Mouse (Mus musculus) olfactory bulb, adult 2 months (tissue): ENCODE results near the gene 2510002D24Rik. TPM values are rescaled to one million over a fixed set of nuclear protein-coding genes. Genes with fewer than 3 reads are reported as not detected.
"Not testable (repeated sequence)": the region's sequence is repeated elsewhere in the genome, so short reads cannot be mapped to it uniquely, and the experiment has no call there.

ENCODE experiments used
- H3K27ac ChIP-seq: fragments of 200-500 bp; 2 replicates; pipeline ENCODE4 v1.5.1; 2012; ENCODE audit warnings: low read depth, low read length; ENCODE audit not compliant: insufficient read depth
- H3K4me1 ChIP-seq: fragments of 200-500 bp; 2 replicates; pipeline ENCODE4 v1.6.1; 2012; ENCODE audit warnings: low read length; ENCODE audit not compliant: control insufficient read depth, insufficient read depth
- H3K4me3 ChIP-seq: fragments of 200-500 bp; 2 replicates; pipeline ENCODE4 v1.5.1; 2012; ENCODE audit warnings: mild to moderate bottlenecking, low read depth, low read length, moderate library complexity; ENCODE audit not compliant: insufficient read depth
- CTCF ChIP-seq: fragments of 200-500 bp; IDR thresholded peaks from 2 replicates; pipeline ENCODE4 v1.5.1; 2012; ENCODE audit warnings: low read depth, mild to moderate bottlenecking, low read length, moderate library complexity; ENCODE audit not compliant: insufficient read depth
- POLR2A ChIP-seq: fragments of 200-500 bp; IDR thresholded peaks from 2 replicates; pipeline ENCODE4 v1.6.1; 2012; ENCODE audit warnings: mild to moderate bottlenecking, low read depth, low read length, moderate library complexity; ENCODE audit not compliant: insufficient read depth
- WGBS: fragments of 180-500 bp; shearing (Covaris S2); methylation state at CpG from one replicate; pipeline ENCODE4 v1.1.7; 2018; 5-methylcytosine and 5-hydroxymethylcytosine counted together
- polyA plus RNA-seq: library from polyadenylated mRNA; stranded (reverse); fragments of >200 nt; gene quantifications from 2 replicates; pipeline ENCODE4 v1.2.4, GENCODE M21; 2012; ENCODE audit warnings: low replicate concordance; ENCODE audit not compliant: missing spikeins, insufficient read depth, insufficient read length

2510002D24Rik gene
- polyA plus RNA-seq, 1 experiment, result not detected

DNA sequence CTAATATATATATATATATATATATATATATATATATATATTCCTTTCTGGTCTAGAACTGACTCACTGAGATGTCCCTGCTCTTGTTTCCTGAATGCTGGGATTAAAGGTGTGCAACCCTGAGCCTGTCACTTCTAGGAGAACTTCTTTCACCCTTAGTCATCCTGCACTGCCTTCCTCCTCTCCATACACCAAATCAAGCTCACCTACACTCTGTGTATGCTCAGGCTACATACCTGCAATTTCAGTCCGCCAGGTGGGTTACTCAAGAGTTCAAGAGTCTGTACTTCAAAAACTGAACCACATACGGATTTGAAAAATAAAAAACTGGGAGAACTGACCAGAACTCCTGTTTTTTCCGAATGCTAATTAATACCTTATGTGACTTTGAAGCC is 308 bp upstream of the 2510002D24Rik start:
- H3K27ac ChIP-seq, result no peak overlapping the region
- H3K4me1 ChIP-seq, result no peaks in the 10 kb centered on the region
- WGBS, result 27% methylated on average over 3 of the region's 3 CpGs
- H3K4me3 ChIP-seq, result peak overlapping the region; percentile 61
- TF ChIP-seq CTCF, result no peak
- no peak for TF ChIP-seq POLR2A

DNA sequence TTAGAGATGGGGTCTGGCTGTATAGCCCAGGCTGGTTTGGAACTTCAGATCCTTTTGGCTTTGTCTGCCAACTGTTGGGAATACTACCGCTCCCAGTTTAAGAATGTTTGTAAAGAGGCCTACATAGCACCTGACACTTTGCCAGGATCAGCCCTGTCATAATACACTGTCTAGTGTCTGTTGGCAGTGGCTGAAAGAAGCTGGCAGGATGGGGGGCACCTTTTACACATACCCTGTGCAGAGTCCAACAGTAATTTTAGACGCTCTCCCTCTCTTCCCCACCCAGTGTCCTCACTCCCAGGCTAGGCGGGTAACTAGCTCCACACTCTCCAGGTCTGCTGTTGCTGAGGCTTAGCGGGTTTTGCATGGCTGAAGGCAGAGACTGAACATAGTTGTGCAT is 2.0 kb downstream of the 2510002D24Rik start:
- WGBS, result 80% methylated on average over 4 of the region's 4 CpGs
- no peak overlapping the region for H3K4me3 ChIP-seq
- no peak overlapping the region for H3K27ac ChIP-seq
- TF ChIP-seq CTCF (no peak), POLR2A (no peak)
- no peaks in the 10 kb centered on the region for H3K4me1 ChIP-seq

DNA sequence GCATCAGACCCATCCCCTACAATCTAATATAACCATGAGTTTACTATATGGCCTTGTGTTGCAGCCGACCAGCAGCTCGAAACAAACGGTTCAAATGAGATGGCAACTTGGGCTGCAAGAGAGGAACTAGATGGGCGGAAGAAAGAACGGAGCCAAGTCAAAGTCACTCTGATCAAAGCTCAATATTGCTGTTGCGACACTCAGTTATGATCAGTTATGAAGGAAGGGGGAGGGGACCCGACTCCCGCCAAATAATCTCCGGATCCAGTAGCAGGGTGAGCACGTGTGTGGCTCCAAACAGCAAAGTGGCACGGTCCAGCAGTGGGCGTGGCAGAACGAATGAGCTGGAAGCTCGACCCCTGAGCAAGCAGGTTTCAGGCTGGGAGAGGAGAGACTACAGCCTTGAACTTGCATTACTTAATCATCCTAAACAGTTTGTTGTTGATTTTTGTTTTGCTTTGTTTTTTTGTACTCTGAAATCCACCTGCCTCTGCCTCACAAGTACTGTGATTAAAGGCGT is 10.0 kb downstream of the 2510002D24Rik start:
- Histone ChIP-seq H3K4me1 (no peaks in the 10 kb centered on the region), H3K27ac (no peak overlapping the region), H3K4me3 (no peak overlapping the region)
- TF ChIP-seq CTCF, result no peak
- no peak for TF ChIP-seq POLR2A
- 89% methylated on average over 15 of the region's 15 CpGs for WGBS

DNA sequence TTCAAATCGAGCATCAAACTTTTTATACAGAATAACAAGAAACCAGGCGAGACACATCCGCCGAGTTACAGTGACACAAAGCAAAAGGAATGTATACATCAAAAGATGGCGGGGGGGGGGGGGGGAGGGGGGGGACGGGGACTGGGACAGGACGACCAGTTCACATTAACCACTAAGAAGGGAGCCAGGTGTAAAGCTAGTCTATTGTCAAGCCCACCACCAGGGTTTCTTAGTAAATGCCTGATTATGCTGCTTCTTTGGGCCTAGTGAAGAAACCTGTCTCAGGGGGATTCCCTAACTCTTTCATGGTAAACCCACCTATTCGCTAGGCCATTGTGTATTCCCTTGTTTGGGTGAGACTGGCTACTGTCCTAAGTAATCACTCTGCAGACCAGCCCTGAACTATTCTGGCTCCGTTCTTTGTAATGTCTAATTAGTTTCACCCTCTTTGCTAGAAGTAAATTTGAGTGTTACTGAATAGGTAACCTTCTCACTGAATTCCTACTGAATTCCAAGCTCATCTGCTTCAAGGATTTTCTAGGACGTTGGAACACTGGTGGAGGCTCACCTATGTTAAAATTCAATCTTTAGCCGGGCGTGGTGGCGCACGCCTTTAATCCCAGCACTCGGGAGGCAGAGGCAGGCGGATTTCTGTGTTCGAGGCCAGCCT is 13.3 kb downstream of the 2510002D24Rik start:
- 88% methylated on average over 17 of the region's 17 CpGs for WGBS
- not testable (repeated sequence) for H3K4me3 ChIP-seq, H3K27ac ChIP-seq, H3K4me1 ChIP-seq

DNA sequence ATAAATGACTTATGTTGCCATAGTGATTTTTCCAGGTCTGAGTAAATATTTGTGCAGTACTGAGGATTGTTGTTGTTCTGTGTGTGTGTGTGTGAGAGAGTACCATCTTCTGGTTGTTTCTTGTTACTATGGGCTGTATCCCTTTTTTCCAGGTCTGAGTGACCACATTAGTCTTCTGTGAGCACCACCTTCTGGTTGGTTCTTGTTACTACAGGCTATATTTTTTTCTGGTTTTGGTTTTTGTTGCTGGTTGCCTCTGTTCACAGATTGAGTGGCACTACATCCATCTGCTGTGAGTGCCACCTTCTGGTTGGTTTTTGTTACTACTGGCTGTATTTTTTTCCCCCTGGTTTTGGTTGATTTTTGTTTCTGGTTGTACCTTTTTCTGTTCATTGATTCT is 22.2 kb downstream of the 2510002D24Rik start:
- H3K4me3 ChIP-seq, result no peak overlapping the region
- H3K4me1 ChIP-seq, result no peaks in the 10 kb centered on the region
- H3K27ac ChIP-seq, result no peak overlapping the region
- no peak for TF ChIP-seq POLR2A
- no peak for TF ChIP-seq CTCF

DNA sequence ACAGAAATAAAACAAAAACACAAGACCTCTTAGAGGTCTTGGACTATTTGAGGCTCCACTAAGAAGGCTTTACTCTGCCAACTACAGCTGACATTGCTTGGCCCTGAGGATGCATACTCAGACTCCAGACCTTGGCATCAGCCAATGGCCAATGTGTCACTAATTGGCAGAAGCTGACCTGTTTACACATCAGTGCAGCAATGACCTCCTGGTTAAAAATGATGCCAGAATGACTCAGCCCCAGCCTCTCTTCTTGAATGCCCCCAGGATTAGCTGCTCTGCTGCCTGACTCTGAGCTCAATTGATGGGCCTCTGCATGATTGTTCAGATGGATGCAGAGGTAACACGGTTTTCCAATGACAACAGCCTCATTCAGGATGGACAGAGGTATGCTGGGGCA is 23.8 kb downstream of the 2510002D24Rik start:
- no peaks in the 10 kb centered on the region for H3K4me1 ChIP-seq
- TF ChIP-seq POLR2A (no peak), CTCF (no peak)
- no peak overlapping the region for H3K4me3 ChIP-seq
- H3K27ac ChIP-seq, result no peak overlapping the region
- 40% methylated on average over 1 of the region's 1 CpGs for WGBS

DNA sequence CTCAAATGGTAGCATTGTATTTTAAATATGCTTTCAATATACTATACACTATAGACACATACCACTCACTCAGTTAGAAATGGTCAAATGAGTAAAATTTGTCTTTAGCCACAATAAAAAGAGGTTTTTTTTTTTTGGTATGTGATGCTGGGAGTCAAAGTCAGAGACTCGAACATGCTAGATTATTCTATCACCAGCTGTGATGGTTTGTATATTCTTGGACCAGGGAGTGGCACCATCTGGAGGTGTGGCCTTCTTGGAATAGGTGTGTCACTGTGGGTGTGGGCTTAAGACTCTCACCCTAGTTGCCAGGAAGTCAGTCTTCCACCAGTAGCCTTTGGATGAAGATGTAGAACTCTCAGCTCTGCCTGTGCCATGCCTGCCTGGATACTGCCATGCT is 34.1 kb downstream of the 2510002D24Rik start:
- not testable (repeated sequence) for H3K4me1 ChIP-seq, H3K27ac ChIP-seq, H3K4me3 ChIP-seq
- 93% methylated on average over 1 of the region's 1 CpGs for WGBS

DNA sequence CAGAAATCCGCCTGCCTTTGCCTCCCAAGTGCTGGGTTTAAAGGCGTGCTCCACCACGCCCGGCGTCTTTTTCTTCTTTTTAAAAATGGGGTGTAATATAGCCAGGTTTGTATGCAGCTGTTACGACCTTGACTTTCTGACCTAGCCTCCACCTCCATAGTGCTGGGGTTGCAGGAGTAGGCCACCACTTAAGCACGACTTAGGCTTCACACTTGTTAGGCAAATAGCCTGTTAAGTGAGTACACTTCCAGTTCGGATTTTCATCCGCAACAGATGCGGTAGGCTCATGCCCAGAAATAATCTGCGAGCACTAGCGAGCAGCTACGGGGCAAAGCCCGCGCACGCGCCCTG is 39.7 kb downstream of the 2510002D24Rik start:
- WGBS, result under 1% methylated on average over 17 of the region's 17 CpGs
- Histone ChIP-seq H3K4me3 (peak overlapping the region; percentile 67), H3K27ac (peak overlapping the region; percentile 57), H3K4me1 (no peaks in the 10 kb centered on the region)
- TF ChIP-seq POLR2A (no peak), CTCF (no peak)

DNA sequence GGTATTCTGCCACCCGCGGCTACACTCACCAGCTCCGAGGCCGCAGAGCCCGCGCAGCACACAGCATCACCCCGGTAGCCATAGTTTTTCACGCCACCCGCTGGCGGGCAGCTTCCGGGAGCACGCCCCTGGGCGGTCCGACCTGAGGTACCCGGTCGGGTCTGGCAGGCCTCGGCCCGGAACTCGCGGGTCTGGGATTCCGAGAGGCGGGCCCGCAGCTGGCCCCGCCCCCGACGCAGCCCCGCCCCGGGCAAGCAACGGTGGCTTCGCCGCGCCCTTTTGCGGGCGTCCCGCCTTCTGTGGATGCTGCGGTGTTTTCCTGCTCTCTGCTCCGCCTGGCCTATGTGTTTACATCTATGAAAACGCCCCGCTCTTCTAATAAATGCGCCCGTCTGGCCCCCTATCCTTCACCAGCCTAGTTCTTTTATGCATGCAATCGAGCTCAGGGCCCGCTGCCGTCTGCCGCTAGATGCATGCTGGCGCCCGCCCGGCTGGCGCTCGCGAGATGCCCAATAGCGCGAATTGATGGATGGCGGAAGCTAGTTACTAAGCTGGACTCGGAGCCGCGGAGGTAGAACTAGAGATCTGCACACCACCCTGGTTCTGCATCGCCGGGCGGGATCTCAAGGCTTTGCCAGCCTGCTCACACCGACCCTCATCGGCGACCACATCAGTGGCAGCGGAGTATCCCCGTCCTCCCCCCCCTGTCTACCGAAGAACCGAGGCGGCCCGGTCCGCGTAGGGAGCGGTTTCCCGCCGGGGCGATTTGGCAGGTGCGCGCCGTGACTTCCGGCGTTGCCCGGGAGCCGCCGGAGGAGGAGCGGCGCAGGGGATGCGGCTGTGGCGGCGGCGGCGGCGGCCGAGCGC is 40.3 kb downstream of the 2510002D24Rik start, which contains the start of the genes Mrpl40 and Hira:
Gene Mrpl40, minus strand, starts transcription at position 421 of the 867 bp plus-strand sequence.
Gene Hira, plus strand, starts transcription at position 596 of the 867 bp plus-strand sequence.
- under 1% methylated on average over 93 of the region's 93 CpGs for WGBS
- Histone ChIP-seq H3K4me3 (peak within 1 kb of the TSS; percentile 67), H3K27ac (peak within 1 kb of the TSS; percentile 76), H3K4me1 (no peaks in the 10 kb centered on the region)
- TF ChIP-seq CTCF, result no peak
- TF ChIP-seq POLR2A, result peak; percentile 78
